Mouse (Mus musculus) testis, adult 2 months (tissue): Measurements from ENCODE around the gene Ttll7. TPM values are rescaled to one million over a fixed set of nuclear protein-coding genes. Genes with fewer than 3 reads are reported as not detected.

Source experiments
- H3K27ac ChIP-seq: fragments of 200-500 bp; 2 replicates; pipeline ENCODE4 v1.5.1; 2012; ENCODE audit warnings: low read depth, low read length; ENCODE audit not compliant: control insufficient read depth, insufficient read depth
- H3K27me3 ChIP-seq: fragments of 200-500 bp; 2 replicates; pipeline ENCODE4 v1.6.1; 2012; ENCODE audit warnings: mild to moderate bottlenecking, low read length, moderate library complexity; ENCODE audit not compliant: control insufficient read depth, insufficient read depth
- H3K36me3 ChIP-seq: fragments of 200-500 bp; 2 replicates; pipeline ENCODE4 v1.6.1; 2012; ENCODE audit warnings: mild to moderate bottlenecking, low read length; ENCODE audit not compliant: control insufficient read depth, insufficient read depth
- H3K4me1 ChIP-seq: fragments of 200-500 bp; 2 replicates; pipeline ENCODE4 v1.6.1; 2012; ENCODE audit warnings: low read length; ENCODE audit not compliant: control insufficient read depth, insufficient read depth
- H3K4me3 ChIP-seq: fragments of 200-500 bp; 2 replicates; pipeline ENCODE4 v1.5.1; 2012; ENCODE audit warnings: low read depth, mild to moderate bottlenecking, low read length, moderate library complexity, mixed read lengths; ENCODE audit not compliant: control insufficient read depth
- CTCF ChIP-seq: fragments of 200-500 bp; IDR thresholded peaks from 2 replicates; pipeline ENCODE4 v1.5.1; 2012; ENCODE audit warnings: low read depth, mild to moderate bottlenecking, inconsistent platforms, low read length, moderate library complexity; ENCODE audit not compliant: control insufficient read depth, insufficient read depth, insufficient replicate concordance
- POLR2A ChIP-seq: fragments of 200-500 bp; IDR thresholded peaks from 2 replicates; pipeline ENCODE4 v1.6.1; 2012; ENCODE audit warnings: low read depth, mild to moderate bottlenecking, inconsistent platforms, low read length, moderate library complexity; ENCODE audit not compliant: control insufficient read depth
- polyA plus RNA-seq: library from polyadenylated mRNA; depleted of rRNA; stranded (reverse); fragments of >200 nt; gene quantifications from 2 replicates; pipeline ENCODE4 v1.2.3, GENCODE M21; 2012

The Ttll7 gene
- polyA plus RNA-seq, 1 experiment = 24.6 TPM

DNA sequence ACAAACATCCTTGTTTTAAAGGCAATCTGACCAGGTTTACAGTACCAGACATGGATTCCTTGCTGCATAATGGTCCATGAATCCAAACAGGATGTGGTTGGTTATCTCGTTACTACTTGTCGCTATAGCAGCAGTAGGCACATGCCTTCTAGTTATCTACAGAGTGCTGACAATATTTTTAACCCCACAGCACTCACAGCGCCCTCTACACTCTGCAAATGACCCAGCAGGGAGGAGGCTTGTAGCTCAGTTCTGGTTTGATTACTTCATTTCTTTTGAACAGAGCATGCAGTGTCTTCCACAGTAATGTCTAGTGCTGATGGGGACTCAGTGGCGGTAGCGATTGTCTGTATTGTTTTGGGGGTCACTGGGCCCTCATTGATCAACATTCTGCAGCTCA, 56.8 kb downstream of the Ttll7 start:
- H3K36me3 ChIP-seq = no peaks in the 10 kb centered on the region
- H3K27me3 ChIP-seq = no peaks in the 10 kb centered on the region
- TF ChIP-seq CTCF = no peak
- no peak for TF ChIP-seq POLR2A
- H3K4me1 ChIP-seq = no peaks in the 10 kb centered on the region
- no peak overlapping the region for H3K27ac ChIP-seq
- H3K4me3 ChIP-seq = no peak overlapping the region

DNA sequence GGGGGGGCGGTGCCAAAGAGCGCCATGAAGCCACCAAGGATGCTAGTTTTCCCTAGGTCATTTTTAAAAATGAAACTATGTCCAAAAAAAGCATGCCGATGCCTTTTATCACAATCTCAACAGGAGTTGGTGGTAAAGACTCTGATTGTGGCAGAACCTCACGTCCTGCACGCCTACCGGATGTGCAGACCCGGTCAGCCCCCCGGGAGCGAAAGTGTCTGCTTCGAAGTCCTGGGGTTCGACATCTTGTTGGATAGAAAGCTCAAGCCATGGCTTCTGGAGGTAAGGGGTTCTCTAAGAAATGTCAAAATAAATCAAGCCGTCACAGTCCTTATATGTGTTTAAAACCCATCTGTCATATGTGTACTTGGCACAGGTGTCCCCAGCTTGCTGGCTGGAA, 60.9 kb downstream of the Ttll7 start:
- H3K27ac ChIP-seq = no peak overlapping the region
- no peak overlapping the region for H3K4me3 ChIP-seq
- no peaks in the 10 kb centered on the region for H3K36me3 ChIP-seq
- no peaks in the 10 kb centered on the region for H3K27me3 ChIP-seq
- TF ChIP-seq POLR2A (no peak), CTCF (no peak)
- no peaks in the 10 kb centered on the region for H3K4me1 ChIP-seq

DNA sequence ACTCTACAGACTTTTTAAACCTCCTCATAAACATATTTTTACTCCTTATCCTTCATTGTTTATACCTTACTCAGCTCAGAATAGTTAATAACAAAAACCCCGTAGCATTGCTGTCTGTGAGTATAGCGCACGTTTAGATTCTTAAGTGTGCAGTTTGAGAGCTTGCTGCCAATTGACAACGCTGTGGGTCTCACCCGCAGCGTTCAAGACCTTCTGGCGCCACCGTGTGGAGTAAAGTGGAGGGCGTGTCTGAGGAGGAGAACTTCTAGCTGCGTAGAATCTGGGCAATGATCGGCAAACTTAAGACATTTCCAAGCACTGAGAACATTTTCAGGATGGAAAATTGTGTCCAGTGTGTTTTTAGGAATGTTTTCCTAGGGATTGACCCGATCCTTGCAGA, 62.6 kb downstream of the Ttll7 start:
- H3K27me3 ChIP-seq = no peaks in the 10 kb centered on the region
- TF ChIP-seq POLR2A = no peak
- peak; percentile 64; the same call in 1 of the 2 replicates for TF ChIP-seq CTCF
- no peak overlapping the region for H3K27ac ChIP-seq

DNA sequence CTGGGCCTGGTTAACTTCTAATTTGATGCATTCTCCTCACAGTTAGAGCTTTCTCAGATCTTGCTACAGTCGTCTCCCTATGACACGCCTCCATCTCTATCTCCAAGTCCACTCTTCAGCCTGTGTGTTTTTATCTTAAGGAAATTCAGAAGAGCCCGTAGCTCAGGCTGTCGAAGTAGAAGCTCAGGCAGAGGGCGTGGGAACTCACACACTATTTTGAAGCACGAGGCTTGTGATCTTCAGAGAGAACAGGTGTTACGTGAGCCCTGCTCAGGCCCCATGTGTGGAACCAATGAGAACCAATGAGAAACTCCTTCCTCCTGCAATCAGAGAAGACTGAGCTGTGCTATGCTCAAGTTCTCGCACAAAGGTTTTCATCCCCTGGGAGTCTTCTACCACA, 65.7 kb downstream of the Ttll7 start:
- Histone ChIP-seq H3K27me3 (no peaks in the 10 kb centered on the region), H3K4me1 (no peaks in the 10 kb centered on the region), H3K36me3 (no peaks in the 10 kb centered on the region), H3K4me3 (no peak overlapping the region), H3K27ac (no peak overlapping the region)
- no peak for TF ChIP-seq POLR2A
- no peak for TF ChIP-seq CTCF

More for the DNA sequence above, 62.6 kb downstream of the Ttll7 start:
- no peaks in the 10 kb centered on the region for H3K36me3 ChIP-seq
- no peaks in the 10 kb centered on the region for H3K4me1 ChIP-seq
- no peak overlapping the region for H3K4me3 ChIP-seq

DNA sequence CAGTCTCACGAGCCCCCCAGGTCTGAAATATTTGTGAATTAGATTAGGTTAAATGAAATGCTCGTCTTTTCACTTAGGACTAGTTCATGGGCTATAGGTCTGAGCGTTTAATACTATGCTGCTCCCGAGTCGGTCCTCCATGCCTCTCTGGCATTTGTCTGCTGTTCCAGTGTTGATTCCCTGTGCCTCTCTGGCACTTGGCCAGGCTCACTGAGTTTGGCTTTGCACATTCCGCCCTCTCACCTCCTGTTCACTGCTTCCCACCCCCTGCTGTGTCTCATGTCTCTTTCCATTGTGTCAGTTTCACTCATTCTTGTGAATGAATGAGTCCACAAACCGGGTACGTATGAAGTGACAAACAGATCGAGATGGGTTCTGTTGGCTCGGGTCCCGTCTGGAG, 66.2 kb downstream of the Ttll7 start:
- Histone ChIP-seq H3K27me3 (no peaks in the 10 kb centered on the region), H3K27ac (no peak overlapping the region), H3K4me3 (no peak overlapping the region), H3K4me1 (no peaks in the 10 kb centered on the region), H3K36me3 (no peaks in the 10 kb centered on the region)
- no peak for TF ChIP-seq CTCF

DNA sequence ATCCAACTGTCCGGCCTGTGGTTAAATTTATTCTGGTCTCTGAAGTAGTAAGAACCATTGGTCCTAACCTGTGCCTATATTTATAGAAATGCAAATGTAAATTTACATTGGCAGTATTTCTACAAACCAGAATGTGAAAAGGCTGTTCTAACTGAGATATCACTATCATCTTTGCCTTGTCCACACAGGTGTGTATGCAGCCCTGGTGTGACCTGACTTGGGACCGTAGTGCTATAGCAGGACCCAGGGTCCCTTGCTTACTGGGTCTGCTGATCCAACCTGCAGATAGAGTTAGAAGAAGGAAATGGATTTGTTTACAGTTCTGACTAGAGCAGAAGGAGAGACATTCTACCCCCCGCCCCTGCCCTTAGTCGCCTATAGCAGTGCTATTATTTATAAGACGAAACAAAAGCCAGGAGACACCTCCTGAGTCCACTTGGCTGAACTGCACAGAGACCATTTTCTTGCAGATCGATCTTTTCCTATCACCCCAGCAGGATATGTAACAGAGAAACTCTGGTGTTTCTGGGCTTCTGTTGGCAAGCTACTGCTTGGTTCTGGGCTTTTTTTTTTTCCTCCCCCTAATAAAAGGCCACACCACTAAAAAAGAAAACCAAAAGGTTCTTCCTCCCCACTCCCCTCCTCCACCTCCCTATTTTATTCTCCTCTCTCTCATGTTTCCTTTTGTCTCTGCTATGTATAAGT, 75.3 kb downstream of the Ttll7 start:
- Histone ChIP-seq H3K27me3 (no peaks in the 10 kb centered on the region), H3K4me1 (no peaks in the 10 kb centered on the region), H3K4me3 (no peak overlapping the region), H3K27ac (no peak overlapping the region), H3K36me3 (no peaks in the 10 kb centered on the region)
- TF ChIP-seq POLR2A (no peak), CTCF (no peak)

DNA sequence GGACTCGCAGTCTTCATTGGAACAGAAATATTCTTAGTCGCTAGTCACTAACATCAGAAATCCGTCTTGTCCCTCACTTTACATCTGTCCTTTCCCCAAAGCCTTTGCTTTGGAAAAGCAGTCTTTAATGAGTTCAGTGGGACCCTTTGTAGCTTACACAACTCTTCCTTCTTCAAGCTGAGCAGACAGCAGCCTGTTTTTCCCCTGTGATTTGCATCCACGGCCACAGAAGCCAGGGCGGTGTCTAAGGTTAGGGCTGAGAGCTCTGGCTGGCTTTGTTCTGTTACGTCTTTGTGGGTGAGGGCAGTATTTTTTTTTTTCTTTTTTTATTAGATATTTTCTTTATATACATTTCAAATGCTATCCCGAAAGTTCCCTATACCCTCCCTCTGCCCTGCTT, 76.0 kb downstream of the Ttll7 start:
- Histone ChIP-seq H3K36me3 (no peaks in the 10 kb centered on the region), H3K27me3 (no peaks in the 10 kb centered on the region), H3K4me1 (no peaks in the 10 kb centered on the region), H3K4me3 (no peak overlapping the region), H3K27ac (no peak overlapping the region)
- TF ChIP-seq CTCF (no peak), POLR2A (no peak)
